Mouse (Mus musculus) thymus, adult 2 months (tissue): ENCODE data around the gene Tmc4.

Source experiments
- CTCF ChIP-seq: fragments of 200-500 bp; IDR thresholded peaks from 2 replicates; pipeline ENCODE4 v1.5.1; 2012; ENCODE audit warnings: mild to moderate bottlenecking, control low read depth, low read length, moderate library complexity, borderline replicate concordance; ENCODE audit not compliant: control insufficient read depth, poor library complexity, insufficient read depth; ENCODE audit errors: extremely low read depth
- POLR2A ChIP-seq: fragments of 200-500 bp; IDR thresholded peaks from 2 replicates; pipeline ENCODE4 v1.6.1; 2012; ENCODE audit warnings: mild to moderate bottlenecking, low read length, control low read depth, moderate library complexity; ENCODE audit not compliant: control insufficient read depth, poor library complexity, insufficient read depth; ENCODE audit errors: extremely low read depth

DNA sequence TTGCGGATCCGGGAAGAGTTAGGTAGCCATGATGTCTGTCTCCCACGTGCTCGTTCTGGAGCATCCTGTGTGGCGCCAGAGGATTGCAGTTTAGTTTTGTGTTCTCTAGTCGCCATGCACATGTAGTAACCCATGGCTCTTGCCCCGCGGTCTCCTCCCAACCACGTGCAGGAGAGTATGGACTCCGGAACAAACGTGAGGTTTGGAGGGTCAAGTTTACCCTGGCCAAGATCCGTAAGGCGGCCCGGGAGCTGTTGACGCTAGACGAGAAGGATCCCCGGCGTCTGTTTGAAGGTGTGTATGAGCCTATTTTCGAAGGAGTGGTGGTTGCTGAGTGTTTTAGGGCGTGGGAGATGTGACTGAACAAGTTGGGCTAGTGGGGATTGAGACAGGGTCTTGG is 27.1 kb upstream of the Tmc4 start:
- TF ChIP-seq CTCF (no peak), POLR2A (no peak)
